Mouse (Mus musculus): ENCODE measurements around the gene Med25.
"Not testable (repeated sequence)": the region's sequence is repeated elsewhere in the genome, so short reads cannot be mapped to it uniquely, and the experiment has no call there.

The Med25 gene

DNA sequence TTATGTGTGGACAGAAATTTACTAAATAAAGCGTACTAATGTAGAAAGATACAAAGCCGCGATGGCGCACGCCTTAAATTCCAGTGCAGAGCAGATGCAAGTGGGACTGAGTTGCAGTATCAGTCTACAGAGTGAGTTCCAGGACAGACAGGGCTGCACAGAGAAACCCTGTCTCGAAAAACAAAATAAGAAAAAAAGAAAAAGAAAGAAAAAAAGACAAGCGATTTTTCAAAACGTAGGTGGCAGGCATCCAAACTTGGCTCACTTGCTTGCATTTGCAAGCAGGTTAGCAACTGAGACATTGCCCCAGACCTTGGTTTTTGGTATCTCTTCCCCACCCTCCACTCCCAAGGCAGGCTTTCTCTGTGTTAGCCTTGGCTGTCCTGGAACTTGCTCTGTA, 685 bp upstream of the Med25 start:
- no peak for DNase-seq (ENCODE audit: low spot score in 2 of 2)

- no peak for DNase-seq (ENCODE audit: low spot score in 2 of 2)
Observed at GRCm38 (mm10) chr7:44891611-44892010, 901 bp downstream of the Med25 start.

GRCm38 (mm10) chr7:44890737-44891136, 1.8 kb downstream of the Med25 start:
- DNase-seq (ENCODE audit: low spot score in 2 of 2), result no peak

GRCm38 (mm10) chr7:44890180-44890579, 2.3 kb downstream of the Med25 start:
- no peak for DNase-seq (ENCODE audit: low spot score in 2 of 2)

- DNase-seq (ENCODE audit: low spot score in 2 of 2), result no peak
Observed at GRCm38 (mm10) chr7:44888256-44889105, 4.0 kb downstream of the Med25 start.

DNA sequence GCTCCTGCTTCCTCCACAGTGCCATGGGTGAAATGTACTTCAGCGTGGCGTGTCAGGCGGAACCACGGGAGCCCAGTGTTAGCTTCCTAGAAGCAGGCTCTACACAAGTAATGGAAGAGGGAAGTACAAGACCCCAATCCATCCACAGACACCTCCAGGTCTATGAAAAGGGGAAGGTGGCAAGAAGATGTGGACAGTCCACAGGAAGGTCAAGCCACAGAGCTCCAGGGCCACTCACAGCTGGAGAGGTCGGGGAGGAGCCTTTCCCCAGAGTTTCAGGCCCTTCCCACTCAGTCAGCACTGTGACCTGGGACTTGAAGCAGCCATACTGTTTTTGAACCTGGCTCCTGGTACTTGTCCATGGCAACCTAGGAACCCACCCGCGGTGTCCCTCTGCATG, 5.5 kb downstream of the Med25 start:
- no peak for DNase-seq (ENCODE audit: low spot score in 2 of 2)

- DNase-seq (ENCODE audit: low spot score in 2 of 2), result no peak
Observed at GRCm38 (mm10) chr7:44884637-44885036, 7.9 kb downstream of the Med25 start.

DNA sequence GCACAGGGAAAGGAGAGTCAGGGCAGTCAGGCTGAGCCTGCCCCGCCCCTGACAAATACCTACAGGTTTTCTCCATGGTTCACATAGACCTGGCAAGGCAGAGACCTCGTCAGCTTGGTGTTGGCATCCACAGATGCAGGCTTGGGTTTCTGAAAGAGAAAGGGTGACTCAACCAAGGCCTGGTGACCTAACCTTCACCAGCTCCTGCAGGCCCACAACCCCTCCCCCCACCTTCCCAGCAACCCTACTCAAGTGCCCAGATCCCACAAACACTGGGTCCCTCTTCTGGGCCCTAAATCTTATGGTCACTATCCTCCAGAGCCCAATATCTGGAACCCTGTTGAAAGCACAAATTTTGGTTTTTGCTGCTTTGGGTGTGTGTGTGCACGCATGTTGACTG, 9.5 kb downstream of the Med25 start:
- no peak for DNase-seq (ENCODE audit: low spot score in 2 of 2)

DNA sequence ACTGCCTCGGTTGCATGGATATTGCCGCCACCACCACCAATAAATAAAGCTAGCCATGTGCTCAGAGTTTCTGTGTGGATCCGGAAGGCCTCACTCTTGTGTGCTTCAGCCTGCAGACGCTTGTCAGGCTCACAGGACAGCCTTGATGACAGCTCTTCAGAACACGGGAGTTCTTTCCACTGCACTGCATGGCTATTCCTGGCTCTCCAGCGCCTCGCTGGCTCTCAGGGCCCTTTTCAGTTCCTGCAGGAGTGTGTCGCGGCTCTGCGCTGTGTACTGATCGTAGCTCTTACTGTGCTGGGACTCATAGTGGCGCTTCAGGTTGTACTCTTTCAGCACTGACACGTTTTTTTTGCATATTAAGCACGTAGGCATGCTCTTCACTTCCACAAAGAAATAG, 14.7 kb downstream of the Med25 start:
- no peak for DNase-seq (ENCODE audit: low spot score in 2 of 2)

DNA sequence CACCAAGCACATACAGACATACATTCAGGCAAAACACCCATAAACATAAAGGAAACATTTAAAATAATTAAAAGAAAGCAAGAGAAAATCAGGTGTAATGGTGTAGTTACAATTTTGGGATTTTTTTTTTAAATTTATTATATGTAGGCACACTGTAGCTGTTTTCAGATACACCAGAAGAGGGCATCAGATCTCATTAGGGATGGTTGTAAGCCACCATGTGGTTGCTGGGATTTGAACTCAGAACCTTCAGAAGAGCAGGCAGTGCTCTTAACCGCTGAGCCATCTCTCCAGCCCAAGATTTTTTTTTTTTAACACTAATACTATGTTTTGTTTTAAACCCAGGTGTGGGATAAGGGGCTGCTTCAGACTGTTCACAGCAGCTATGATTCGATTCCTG, 20.7 kb downstream of the Med25 start:
- DNase-seq (ENCODE audit: low spot score in 2 of 2), result not testable (repeated sequence)

DNA sequence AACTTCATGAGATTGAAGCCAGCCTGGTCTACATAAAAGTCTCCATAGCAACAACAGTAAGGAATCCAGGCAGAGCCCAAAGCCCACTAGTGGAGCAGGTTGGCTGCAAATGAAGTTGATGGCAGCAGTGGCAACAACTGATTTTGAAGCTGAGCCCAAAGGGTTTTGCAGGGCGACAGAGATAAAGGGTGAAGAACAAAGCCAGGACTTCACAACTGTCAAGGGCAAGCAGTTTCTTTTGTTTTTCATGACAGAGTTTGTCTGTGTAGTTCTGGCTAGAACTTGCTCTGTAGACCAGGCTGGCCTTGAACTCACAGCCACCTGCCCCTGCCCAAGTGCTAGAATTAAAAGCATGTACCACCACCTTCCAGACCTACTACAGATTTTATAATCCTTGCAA, 21.3 kb downstream of the Med25 start:
- no peak for DNase-seq (ENCODE audit: low spot score in 2 of 2)

DNA sequence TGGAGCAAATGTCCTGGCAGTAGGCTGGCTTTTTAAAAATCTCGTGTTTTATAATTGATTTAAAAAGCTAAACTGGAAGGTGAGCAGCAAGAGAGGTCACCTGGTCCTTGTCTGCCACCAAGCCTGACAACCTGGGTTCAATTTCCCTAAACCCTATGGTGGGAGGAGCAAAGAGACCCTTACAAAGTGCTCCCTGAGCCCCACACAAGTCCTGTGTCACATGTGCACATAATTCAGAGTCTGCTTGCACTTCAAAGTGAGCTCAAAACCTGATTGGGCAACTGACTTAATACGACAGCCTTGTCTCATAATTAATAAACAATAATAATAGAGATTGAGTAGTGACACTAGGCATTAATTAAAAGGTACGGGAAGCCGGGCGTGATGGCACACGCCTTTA, 21.9 kb downstream of the Med25 start:
- no peak for DNase-seq (ENCODE audit: low spot score in 2 of 2)

- DNase-seq (ENCODE audit: low spot score in 2 of 2), result peak; percentile 92 to 97
Observed at GRCm38 (mm10) chr7:44869697-44870528, 22.6 kb downstream of the Med25 start, which contains the start of gene Ptov1. TSS of gene Ptov1 (minus strand) at chr7:44869788.

GRCm38 (mm10) chr7:44868919-44869696, 23.4 kb downstream of the Med25 start:
- DNase-seq (ENCODE audit: low spot score in 2 of 2), result peak in 1 of 2 experiments; percentile 62

DNA sequence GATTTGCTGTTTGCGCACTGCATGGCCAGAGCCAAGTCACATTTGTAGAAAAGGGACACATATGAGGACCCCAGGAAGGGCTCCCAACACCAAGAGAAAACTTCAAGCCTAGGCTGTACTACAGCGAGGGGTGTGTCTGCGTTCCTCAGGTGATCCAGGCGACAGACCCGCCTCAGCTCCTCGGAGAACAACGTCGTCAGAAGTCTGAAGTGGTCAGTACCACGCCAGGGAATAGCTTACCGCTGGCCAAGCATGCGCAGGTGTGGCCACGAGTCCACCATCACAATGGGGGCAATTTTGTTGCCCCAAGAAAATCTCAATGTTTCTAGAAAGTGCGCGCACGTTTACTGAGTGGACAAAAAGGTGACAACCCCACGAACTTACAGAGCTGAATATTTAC, 24.0 kb downstream of the Med25 start:
- no peak for DNase-seq (ENCODE audit: low spot score in 2 of 2)

DNA sequence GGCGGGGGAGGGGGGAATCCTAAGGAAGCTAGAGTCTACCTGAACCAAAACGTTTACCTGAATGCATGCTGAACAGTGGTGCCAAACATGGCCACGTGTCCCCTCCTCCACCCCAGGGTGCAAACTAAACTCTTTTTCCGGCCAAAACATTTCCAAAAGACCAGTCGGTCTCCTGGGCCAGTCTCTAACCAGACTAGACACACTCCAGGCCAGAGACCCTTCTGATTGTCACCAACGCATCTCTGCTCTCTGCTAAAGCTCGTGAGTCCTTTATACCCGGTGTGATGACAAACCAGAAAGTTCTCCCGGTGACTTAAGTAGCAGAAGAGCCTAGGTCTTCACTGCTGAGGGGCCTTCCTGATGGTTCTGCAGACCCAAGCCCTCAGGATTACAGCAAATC, 24.7 kb downstream of the Med25 start:
- DNase-seq (ENCODE audit: low spot score in 2 of 2), result no peak

DNA sequence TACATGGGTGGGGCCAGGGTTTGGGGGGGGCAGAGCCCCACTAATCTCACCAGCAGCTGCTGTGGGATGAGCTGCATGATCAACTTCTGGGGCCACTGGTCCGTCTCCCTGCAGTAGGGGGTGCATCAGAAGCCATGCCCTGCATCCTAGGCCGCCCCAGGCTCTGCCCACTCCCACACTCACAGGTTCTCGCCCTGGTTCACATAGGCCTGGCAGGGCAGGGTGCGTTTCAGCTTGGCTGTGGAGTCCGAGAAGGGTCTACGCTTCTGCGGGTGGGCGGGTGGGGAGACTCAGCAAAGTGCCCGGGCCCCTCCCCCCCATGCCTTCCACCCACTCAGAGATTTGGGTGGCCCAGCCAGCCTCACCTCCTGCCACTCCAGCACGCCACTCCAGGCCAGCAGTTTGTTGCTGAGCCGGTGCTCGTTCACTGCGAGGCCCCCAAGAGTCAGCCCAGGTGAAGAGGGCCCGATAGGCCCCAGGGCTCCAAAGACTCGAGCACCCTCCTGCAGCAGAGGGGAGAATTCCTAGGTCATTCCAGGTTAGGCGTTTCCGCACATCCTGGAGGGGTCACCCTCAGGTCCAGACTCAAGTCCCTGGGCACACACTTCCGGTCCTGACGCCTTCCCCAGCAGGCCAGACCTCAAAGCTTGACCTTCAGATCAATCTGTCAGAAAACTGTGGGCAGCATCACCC, 25.4 kb downstream of the Med25 start:
- DNase-seq (ENCODE audit: low spot score in 2 of 2), result no peak

GRCm38 (mm10) chr7:44866276-44867009, 26.1 kb downstream of the Med25 start:
- DNase-seq (ENCODE audit: low spot score in 2 of 2), result no peak

- DNase-seq (ENCODE audit: low spot score in 2 of 2), result no peak
Observed at GRCm38 (mm10) chr7:44864595-44865542, 27.6 kb downstream of the Med25 start.

Data from frontal cortex, postnatal 10 days (tissue).